Mouse (Mus musculus) neutrophil, adult 83 days (primary cell): ENCODE data around the gene Parva. TPM values are rescaled to one million over a fixed set of nuclear protein-coding genes. Genes with fewer than 3 reads are reported as not detected.

Experiments used
- total RNA-seq, 2 experiments: library from RNA; stranded (reverse); gene quantifications; one replicate each; pipeline ENCODE4 v1.2.4; 2023

Gene Parva
- total RNA-seq = under 1 TPM in 1 of 2 experiments, not detected in 1; 0.11 TPM

DNA sequence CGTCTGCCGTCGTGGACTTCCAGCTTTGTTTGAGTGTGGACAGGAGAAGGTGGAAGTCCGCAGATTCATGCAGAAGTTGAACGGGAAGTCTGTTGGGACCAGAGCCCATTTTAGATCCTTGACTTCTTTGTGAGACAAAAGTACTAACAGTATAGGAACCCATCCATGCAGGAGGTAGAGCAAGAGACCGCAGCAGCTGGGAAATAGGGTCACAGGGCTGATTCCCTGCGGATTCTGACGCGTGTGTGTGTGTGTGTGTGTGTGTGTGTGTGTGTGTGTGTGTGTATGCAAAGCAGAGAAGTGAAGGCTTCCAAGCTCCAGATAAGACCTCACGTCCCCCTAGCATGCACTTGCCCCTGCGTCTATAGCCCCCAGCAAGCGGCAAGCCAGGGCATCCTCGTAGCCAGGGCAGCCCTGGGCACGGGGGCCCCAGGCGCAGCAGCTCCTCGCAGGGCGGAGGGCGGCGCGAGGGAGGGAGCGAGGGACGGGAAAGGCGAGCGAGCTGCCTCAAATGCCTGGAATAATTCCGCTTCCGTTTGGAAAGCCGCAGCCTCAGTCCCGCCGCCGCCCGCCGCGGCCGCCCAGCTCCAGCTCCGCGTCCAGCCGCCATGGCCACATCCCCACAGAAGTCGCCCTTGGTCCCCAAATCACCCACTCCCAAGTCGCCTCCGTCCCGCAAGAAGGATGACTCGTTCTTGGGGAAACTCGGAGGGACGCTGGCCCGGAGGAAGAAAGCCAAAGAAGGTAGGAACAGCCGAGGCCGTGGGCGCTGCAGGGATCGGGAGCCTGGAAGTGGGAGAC is at the start of gene Parva:
Parva (plus strand) TSS at position 149 of the 801 bp plus-strand sequence.

Other genes with a start within 250 kb of the Parva start
- 1 to 10 TPM; 2.7 to 2.9 TPM for gene Mical2, start 201.6 kb upstream of the Parva start, total RNA-seq